17 mouse cellular contexts compared by ENCODE assay signal in genomic region chr16:55971735-55972615, GRCm38 (mm10). TPM values are rescaled to one million over a fixed set of nuclear protein-coding genes. Genes with fewer than 3 reads are reported as not detected.
DNase-seq lines count a peak whose midpoint lies in the region; ATAC-seq and TF ChIP-seq lines count a peak whose summit lies in the region.
"Had no signal": no experiment of that assay in that cellular context is flagged by ENCODE, and none has a peak within 500 bp of the region (broad histone marks: within the 10 kb centered on the region; RNA-seq: fewer than 3 reads in every experiment).

No protein-coding gene starts in this region.

- peaks cover 39% of the 10 kb centered on the region for H3K36me3 ChIP-seq in heart, adult 2 months (ENCODE audit: control insufficient read depth, insufficient read depth, low read length)
- peaks cover 51% of the 10 kb centered on the region for H3K36me3 ChIP-seq in liver, embryonic 15.5 days (replicated peaks)
- peaks cover 32% of the 10 kb centered on the region for H3K36me3 ChIP-seq in forebrain, postnatal 0 days (ENCODE audit: insufficient read depth)

- ATAC-seq in liver, embryonic 15.5 days (ENCODE audit: insufficient read depth) = no peak
- no peak for ATAC-seq in forebrain, postnatal 0 days
- ATAC-seq: forebrain, embryonic 16.5 days; intestine, embryonic 15.5 days had no signal

- no peak for TF ChIP-seq EP300 in heart, adult 2 months (IDR thresholded peaks at IDR 0.05; ENCODE audit: insufficient read depth, low read depth, low read length)

- intact Hi-C loops in heart, adult 2 months (cut with DNase I) = loop anchor here (10.0 kb wide), 1 partner anchor 743 kb away; the partner anchor contains the start of gene Tfg

- DNase-seq in heart, adult 11 months = peak; percentile 58
- no peak for DNase-seq in heart, adult 2 months
- peak; percentile 81 for DNase-seq in 416B (ENCODE audit: low read depth)
- peak; percentile 23 for DNase-seq in R1 (ENCODE audit: low read depth, low spot score)
- DNase-seq in adrenal gland, postnatal 4 days (ENCODE audit: low spot score in 2 of 2) = no peak
- DNase-seq in forebrain, postnatal 0 days = no peak
- DNase-seq in right cerebral cortex, postnatal 36 days (ENCODE audit: low spot score in 2 of 2) = no peak
- DNase-seq: cerebellum, adult 11-12 months; gastrocnemius, postnatal 25 days; kidney, postnatal 14 days; left cerebral cortex, postnatal 4 days; right cerebral cortex, postnatal 4 days had no signal

- H3K9ac ChIP-seq in heart, adult 2 months (ENCODE audit: low read depth, low read length) = no peak overlapping the region
- no peak overlapping the region for H3K9ac ChIP-seq in liver, embryonic 15.5 days
- no peak overlapping the region for H3K9ac ChIP-seq in forebrain, postnatal 0 days
- H3K9ac ChIP-seq: intestine, embryonic 15.5 days had no signal

- H3K79me2 ChIP-seq in heart, adult 2 months (replicated peaks; ENCODE audit: control insufficient read depth, insufficient read depth, low read length) = 0 out of 2 replicates have a peak, but pooled peaks cover 3% of the 10 kb centered on the region

- H3K9me3 ChIP-seq in liver, embryonic 15.5 days (replicated peaks) = no peaks in the 10 kb centered on the region
- H3K9me3 ChIP-seq in forebrain, postnatal 0 days (ENCODE audit: low read length) = no peaks in the 10 kb centered on the region
- H3K9me3 ChIP-seq: hindbrain, embryonic 10.5 days; intestine, embryonic 15.5 days; megakaryocyte, embryonic 14.5 days had no signal

- no peaks in the 10 kb centered on the region for H3K27me3 ChIP-seq in heart, adult 2 months (ENCODE audit: control insufficient read depth, insufficient read depth, low read length)
- H3K27me3 ChIP-seq in liver, embryonic 15.5 days = no peaks in the 10 kb centered on the region
- H3K27me3 ChIP-seq in forebrain, postnatal 0 days (ENCODE audit: insufficient read depth, low read length) = no peaks in the 10 kb centered on the region
- H3K27me3 ChIP-seq: intestine, embryonic 15.5 days; megakaryocyte, embryonic 14.5 days had no signal

- no peak overlapping the region for H3K27ac ChIP-seq in heart, adult 2 months
- H3K27ac ChIP-seq in liver, embryonic 15.5 days (replicated peaks) = peak overlapping the region; percentile 11; the same call in 1 of the 2 replicates
- no peak overlapping the region for H3K27ac ChIP-seq in forebrain, postnatal 0 days (ENCODE audit: low read depth, low read length)

- H3K4me1 ChIP-seq in heart, adult 2 months (ENCODE audit: control insufficient read depth, insufficient read depth, low read length) = peaks cover 3% of the 10 kb centered on the region
- H3K4me1 ChIP-seq in liver, embryonic 15.5 days (replicated peaks) = peaks cover 50% of the 10 kb centered on the region
- peaks cover 12% of the 10 kb centered on the region for H3K4me1 ChIP-seq in forebrain, postnatal 0 days (ENCODE audit: insufficient read depth)

- H3K4me2 ChIP-seq in liver, embryonic 15.5 days = no peak overlapping the region
- no peak overlapping the region for H3K4me2 ChIP-seq in forebrain, postnatal 0 days (ENCODE audit: low read depth)

- TF ChIP-seq POLR2A in heart, adult 2 months (IDR thresholded peaks at IDR 0.05; ENCODE audit: insufficient read depth, low read depth, low read length) = no peak

- no peak overlapping the region for H3K4me3 ChIP-seq in heart, adult 2 months
- H3K4me3 ChIP-seq in liver, embryonic 15.5 days (replicated peaks) = no peak overlapping the region
- no peak overlapping the region for H3K4me3 ChIP-seq in forebrain, postnatal 0 days (ENCODE audit: low read depth, low read length)

- WGBS in heart, adult 2 months = 76% methylated on average over 6 of the region's 6 CpGs
- WGBS in liver, embryonic 15.5 days (ENCODE audit: insufficient replicate concordance) = 60% methylated on average over 6 of the region's 6 CpGs
- 74% methylated on average over 6 of the region's 6 CpGs for WGBS in forebrain, postnatal 0 days

- no peak for TF ChIP-seq CTCF in heart, adult 2 months (IDR thresholded peaks at IDR 0.05)
- TF ChIP-seq CTCF in forebrain, postnatal 0 days (IDR thresholded peaks at IDR 0.05; ENCODE audit: low read depth) = no peak

RNA-seq across cellular contexts. Expression of gene Zbtb11, which starts 1.7 kb away (rescaled TPM):
- total RNA-seq in heart, adult 2 months (2021) = 10 to 100 TPM; 10.3 to 11.2 TPM
- 2.3 and 4.5 TPM in 2 replicates for polyA plus RNA-seq in heart, adult 2 months (2012; rRNA removed)
- 8.7 and 10.1 TPM in 2 replicates for polyA plus RNA-seq in liver, embryonic 15.5 days (2015; fragmentation: Nextera tagmentation; extraction: Ambion mirVana)
- 10 to 100 TPM; 14.7 to 15.0 TPM for total RNA-seq in adrenal gland, postnatal 4 days (2021)
- total RNA-seq in forebrain, postnatal 0 days (2014; rRNA removed) = 22.3 and 23.7 TPM in 2 replicates
- polyA plus RNA-seq in forebrain, postnatal 0 days (2015; fragmentation: Nextera tagmentation; extraction: Ambion mirVana) = 9.9 and 15.6 TPM in 2 replicates

RNA-seq across cellular contexts. Expression of gene Rpl24, which starts 5.9 kb away (rescaled TPM):
- total RNA-seq in heart, adult 2 months (2021) = 100 to 1,000 TPM; 494 to 591 TPM
- polyA plus RNA-seq in heart, adult 2 months (2012; rRNA removed) = 185 and 205 TPM in 2 replicates
- 281 and 346 TPM in 2 replicates for polyA plus RNA-seq in liver, embryonic 15.5 days (2015; fragmentation: Nextera tagmentation; extraction: Ambion mirVana)
- total RNA-seq in adrenal gland, postnatal 4 days (2021) = 100 to 1,000 TPM; 893 to 927 TPM
- total RNA-seq in forebrain, postnatal 0 days (2014; rRNA removed) = 576 and 901 TPM in 2 replicates
- polyA plus RNA-seq in forebrain, postnatal 0 days (2015; fragmentation: Nextera tagmentation; extraction: Ambion mirVana) = 584 and 740 TPM in 2 replicates

RNA-seq across cellular contexts. Expression of gene Cep97, which starts 37.3 kb away (rescaled TPM):
- total RNA-seq in heart, adult 2 months (2021) = 1 to 10 TPM; 3.3 to 5.6 TPM
- polyA plus RNA-seq in heart, adult 2 months (2012; rRNA removed) = 1.1 and 1.5 TPM in 2 replicates
- polyA plus RNA-seq in liver, embryonic 15.5 days (2015; fragmentation: Nextera tagmentation; extraction: Ambion mirVana) = 3.5 and 3.9 TPM in 2 replicates
- 10 to 100 TPM; 10.8 to 13.0 TPM for total RNA-seq in adrenal gland, postnatal 4 days (2021)
- total RNA-seq in forebrain, postnatal 0 days (2014; rRNA removed) = 9.4 and 10.0 TPM in 2 replicates
- 6.5 and 7.3 TPM in 2 replicates for polyA plus RNA-seq in forebrain, postnatal 0 days (2015; fragmentation: Nextera tagmentation; extraction: Ambion mirVana)

RNA-seq across cellular contexts. Expression of gene Pcnp, which starts 57.6 kb away (rescaled TPM):
- total RNA-seq in heart, adult 2 months (2021) = 10 to 100 TPM; 47.1 to 50.7 TPM
- 15.1 and 30.1 TPM in 2 replicates for polyA plus RNA-seq in heart, adult 2 months (2012; rRNA removed)
- 85.2 and 93.7 TPM in 2 replicates for polyA plus RNA-seq in liver, embryonic 15.5 days (2015; fragmentation: Nextera tagmentation; extraction: Ambion mirVana)
- total RNA-seq in adrenal gland, postnatal 4 days (2021) = 100 to 1,000 TPM; 104 to 109 TPM
- total RNA-seq in forebrain, postnatal 0 days (2014; rRNA removed) = 92.8 and 106 TPM in 2 replicates
- polyA plus RNA-seq in forebrain, postnatal 0 days (2015; fragmentation: Nextera tagmentation; extraction: Ambion mirVana) = 231 and 236 TPM in 2 replicates

Comparison
In these comparisons a context has a peak if more than half of its experiments do, and no peak if none do; other contexts are left out.
1. DNase-seq: peak in heart, adult 11 months (single experiment), 416B (single experiment) and R1 (single experiment); none in heart, adult 2 months (0 of 2), adrenal gland, postnatal 4 days (0 of 2), forebrain, postnatal 0 days (single experiment) and right cerebral cortex, postnatal 36 days (0 of 2).